Mouse (Mus musculus) brown adipose tissue, adult 24 weeks (tissue): ENCODE results near the gene Blnk. TPM values are rescaled to one million over a fixed set of nuclear protein-coding genes. Genes with fewer than 3 reads are reported as not detected.

Experiments
- H3K27ac ChIP-seq: fragments of 200-500 bp; replicated peaks from 2 replicates; pipeline ENCODE4 v1.5.1; 2012; ENCODE audit warnings: low read depth, mild to moderate bottlenecking, low read length
- H3K4me1 ChIP-seq: fragments of 200-500 bp; 2 replicates; pipeline ENCODE4 v1.6.1; 2012; ENCODE audit warnings: low read length, mixed read lengths; ENCODE audit not compliant: control insufficient read depth, insufficient read depth, insufficient read length
- H3K4me3 ChIP-seq: fragments of 200-500 bp; 2 replicates; pipeline ENCODE4 v1.5.1; 2012; ENCODE audit warnings: low read depth, mild to moderate bottlenecking, low read length, moderate library complexity; ENCODE audit not compliant: insufficient read depth
- polyA plus RNA-seq: library from polyadenylated mRNA; stranded (reverse); fragments of >200 nt; gene quantifications from 2 replicates; pipeline ENCODE4 v1.2.4, GENCODE M21; 2012; ENCODE audit not compliant: missing spikeins, insufficient read depth, insufficient read length

Blnk gene
- polyA plus RNA-seq: 1.9 and 2.2 TPM in 2 replicates

GRCm38 (mm10) chr19:40994057-40994585 lies at the start of gene Blnk:
Gene Blnk (minus strand): TSS chr19:40994535.
- Histone ChIP-seq H3K4me1 (no peaks in the 10 kb centered on the region), H3K27ac (peak within 1 kb of the TSS; percentile 67; the same call in 1 of the 2 replicates), H3K4me3 (peak within 1 kb of the TSS; percentile 33)

- Histone ChIP-seq H3K4me1 (no peaks in the 10 kb centered on the region), H3K27ac (no peak overlapping the region), H3K4me3 (no peak overlapping the region)
Measured at GRCm38 (mm10) chr19:41039110-41039509, 44.8 kb upstream of the Blnk start.

- Histone ChIP-seq H3K4me1 (no peaks in the 10 kb centered on the region), H3K4me3 (no peak overlapping the region), H3K27ac (no peak overlapping the region)
Measured at GRCm38 (mm10) chr19:41035809-41036551, 41.6 kb upstream of the Blnk start.

DNA sequence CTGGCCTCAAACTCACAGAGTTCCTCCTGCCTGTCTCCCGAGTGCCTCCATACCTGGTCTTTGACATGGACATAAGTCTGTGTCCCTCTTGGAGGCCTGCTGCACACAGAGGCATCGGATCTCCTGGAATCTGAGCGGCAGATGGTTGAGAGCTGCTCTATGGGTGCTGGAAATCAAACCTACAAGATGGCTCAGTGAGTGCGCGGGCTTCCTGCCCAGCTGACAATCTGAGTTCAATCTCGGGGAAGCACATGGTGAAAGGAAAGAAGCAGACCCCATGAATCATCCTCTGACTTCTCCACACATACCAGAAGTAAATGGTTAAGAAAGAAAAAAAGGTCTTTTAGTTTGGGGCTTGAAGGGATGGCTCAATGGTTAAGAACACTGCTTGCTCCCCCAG lies 37.5 kb upstream of the Blnk start:
- no peak overlapping the region for H3K4me3 ChIP-seq
- no peak overlapping the region for H3K27ac ChIP-seq
- no peaks in the 10 kb centered on the region for H3K4me1 ChIP-seq

DNA sequence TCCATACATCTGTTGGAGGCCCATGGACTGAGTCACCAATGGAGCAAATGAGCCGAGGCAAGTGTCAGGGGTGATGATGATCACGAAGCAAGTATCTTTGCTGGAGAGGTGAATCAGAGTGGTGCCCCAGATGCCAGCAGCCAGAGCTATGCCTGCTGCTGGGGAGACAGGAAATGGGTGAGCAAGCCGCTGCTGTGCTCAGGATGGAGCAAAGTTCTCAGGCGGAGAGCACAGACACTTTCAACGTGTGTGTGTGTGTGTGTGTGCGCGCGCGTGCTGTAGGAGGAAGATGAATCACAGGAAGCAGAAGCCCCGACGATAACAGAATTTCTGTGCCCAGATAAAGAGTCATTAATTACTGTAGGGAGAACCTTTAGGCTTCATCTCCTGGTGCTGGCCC lies 36.7 kb upstream of the Blnk start:
- no peak overlapping the region for H3K4me3 ChIP-seq
- no peak overlapping the region for H3K27ac ChIP-seq
- no peaks in the 10 kb centered on the region for H3K4me1 ChIP-seq

- Histone ChIP-seq H3K4me3 (no peak overlapping the region), H3K4me1 (no peaks in the 10 kb centered on the region), H3K27ac (no peak overlapping the region)
Measured at GRCm38 (mm10) chr19:41030161-41030560, 35.8 kb upstream of the Blnk start.

DNA sequence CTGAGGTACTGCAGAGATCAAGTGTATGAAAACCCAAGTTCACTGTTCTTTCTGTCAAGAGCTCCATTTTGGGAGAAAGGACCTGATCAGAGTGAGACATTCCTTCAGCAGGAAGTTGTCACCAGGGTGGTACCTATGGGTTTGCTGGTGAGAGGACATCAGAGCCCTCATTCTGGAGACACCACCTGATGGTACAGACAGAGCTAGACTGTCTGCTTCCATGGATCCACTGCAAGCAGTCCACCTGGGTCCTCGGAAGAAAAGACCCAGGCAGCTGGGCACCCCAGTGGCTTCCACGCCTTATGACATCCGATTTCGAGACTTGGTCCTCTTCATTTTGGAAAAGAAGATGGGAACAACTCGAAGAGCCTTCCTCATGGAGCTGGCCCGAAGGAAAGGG lies 34.9 kb upstream of the Blnk start, which contains the start of gene Dntt:
TSS of gene Dntt (plus strand) at position 57 of the 400 bp plus-strand sequence.
- no peak within 1 kb of the TSS for H3K27ac ChIP-seq
- H3K4me3 ChIP-seq: no peak within 1 kb of the TSS
- no peaks in the 10 kb centered on the region for H3K4me1 ChIP-seq

DNA sequence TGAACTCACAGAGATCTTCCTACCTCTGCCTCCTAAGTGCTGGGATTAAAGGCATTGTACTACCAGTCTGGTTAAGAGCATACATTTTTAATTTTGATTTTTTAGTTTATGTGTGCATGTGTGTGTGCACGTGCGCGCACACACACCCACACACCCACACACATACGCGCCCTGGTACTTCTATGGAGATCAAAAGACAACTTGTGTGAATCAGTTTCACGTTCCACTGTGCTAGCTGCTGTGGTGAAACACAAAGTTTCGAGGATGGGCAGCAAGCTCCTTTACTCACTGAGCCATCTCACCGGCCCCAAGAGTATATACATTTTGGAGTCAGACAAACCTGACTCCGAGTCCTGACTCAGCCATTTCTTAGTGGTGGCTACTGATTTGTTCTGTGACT lies 33.3 kb upstream of the Blnk start:
- H3K4me1 ChIP-seq: no peaks in the 10 kb centered on the region
- H3K27ac ChIP-seq: no peak overlapping the region
- no peak overlapping the region for H3K4me3 ChIP-seq

DNA sequence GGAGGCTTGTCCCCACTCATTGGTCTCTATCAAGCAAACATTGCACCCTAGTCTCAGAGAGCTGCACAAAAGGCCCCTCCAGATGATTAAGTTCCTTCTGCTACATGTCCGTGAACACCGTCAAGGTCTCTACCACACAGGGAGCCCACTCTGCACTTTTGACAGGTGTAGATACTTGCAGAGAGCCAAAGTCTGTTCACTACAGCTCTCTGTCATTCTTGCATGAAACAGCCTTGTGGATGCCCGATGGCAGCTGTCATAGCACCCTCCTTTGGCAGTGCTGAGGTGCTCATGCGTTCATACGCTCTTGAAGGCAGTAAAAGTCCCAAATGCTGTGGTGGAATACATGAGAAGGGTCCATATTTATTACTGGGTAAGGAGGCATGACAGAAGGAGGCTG lies 32.7 kb upstream of the Blnk start:
- Histone ChIP-seq H3K4me3 (no peak overlapping the region), H3K4me1 (no peaks in the 10 kb centered on the region), H3K27ac (no peak overlapping the region)

DNA sequence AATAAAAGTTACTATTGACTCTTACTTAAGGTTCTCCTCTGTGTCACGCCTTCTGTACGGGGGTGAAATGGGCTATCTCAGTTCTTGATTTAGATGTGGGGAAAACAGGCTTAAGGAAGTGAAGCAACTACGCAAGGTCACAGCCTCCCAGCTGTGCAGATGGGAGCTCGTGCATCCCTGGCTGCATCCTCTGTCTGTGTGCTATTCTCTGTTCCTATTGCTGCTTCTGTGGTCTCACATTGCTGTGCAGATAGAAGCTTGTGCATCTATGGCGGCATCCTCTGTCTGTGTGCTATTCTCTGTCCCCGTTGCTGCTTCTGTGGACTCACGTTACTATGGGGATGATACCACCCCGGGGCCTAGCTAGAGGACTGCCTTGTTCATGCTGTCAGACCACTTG lies 32.2 kb upstream of the Blnk start:
- H3K4me1 ChIP-seq: no peaks in the 10 kb centered on the region
- no peak overlapping the region for H3K27ac ChIP-seq
- no peak overlapping the region for H3K4me3 ChIP-seq

GRCm38 (mm10) chr19:41022244-41022643 lies 27.9 kb upstream of the Blnk start:
- H3K4me3 ChIP-seq: no peak overlapping the region
- no peak overlapping the region for H3K27ac ChIP-seq

GRCm38 (mm10) chr19:41020537-41020936 lies 26.2 kb upstream of the Blnk start:
- Histone ChIP-seq H3K4me3 (no peak overlapping the region), H3K27ac (no peak overlapping the region), H3K4me1 (0 out of 2 replicates have a peak, but pooled peaks cover 3% of the 10 kb centered on the region)

More at GRCm38 (mm10) chr19:41022244-41022643, 27.9 kb upstream of the Blnk start:
- H3K4me1 ChIP-seq: no peaks in the 10 kb centered on the region

DNA sequence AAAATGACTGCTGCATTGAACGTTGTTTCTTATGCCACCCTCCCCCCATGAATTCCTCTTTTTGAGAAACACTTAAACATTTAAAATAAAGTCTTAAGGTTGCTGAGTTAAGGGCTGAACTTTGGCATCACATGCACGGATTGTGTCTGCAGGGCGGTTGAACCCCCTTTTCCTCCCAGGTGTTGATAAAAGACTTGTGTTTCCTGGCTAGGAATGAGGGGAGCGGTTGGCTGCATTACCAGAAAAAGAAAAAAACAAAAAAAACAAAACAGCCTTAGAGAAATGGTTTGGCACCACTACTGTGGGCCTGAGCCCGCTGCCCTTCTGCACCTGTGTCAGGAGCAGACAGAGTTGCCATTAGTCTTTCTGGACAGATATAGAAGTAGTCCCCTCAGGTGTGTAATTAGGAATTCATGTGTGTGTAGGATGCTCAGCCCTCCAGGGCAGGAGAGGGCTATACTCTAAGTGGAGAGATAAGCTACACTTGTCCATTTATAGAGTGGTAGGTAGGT lies 24.9 kb upstream of the Blnk start:
- Histone ChIP-seq H3K27ac (no peak overlapping the region), H3K4me1 (0 out of 2 replicates have a peak, but pooled peaks cover 3% of the 10 kb centered on the region), H3K4me3 (no peak overlapping the region)

DNA sequence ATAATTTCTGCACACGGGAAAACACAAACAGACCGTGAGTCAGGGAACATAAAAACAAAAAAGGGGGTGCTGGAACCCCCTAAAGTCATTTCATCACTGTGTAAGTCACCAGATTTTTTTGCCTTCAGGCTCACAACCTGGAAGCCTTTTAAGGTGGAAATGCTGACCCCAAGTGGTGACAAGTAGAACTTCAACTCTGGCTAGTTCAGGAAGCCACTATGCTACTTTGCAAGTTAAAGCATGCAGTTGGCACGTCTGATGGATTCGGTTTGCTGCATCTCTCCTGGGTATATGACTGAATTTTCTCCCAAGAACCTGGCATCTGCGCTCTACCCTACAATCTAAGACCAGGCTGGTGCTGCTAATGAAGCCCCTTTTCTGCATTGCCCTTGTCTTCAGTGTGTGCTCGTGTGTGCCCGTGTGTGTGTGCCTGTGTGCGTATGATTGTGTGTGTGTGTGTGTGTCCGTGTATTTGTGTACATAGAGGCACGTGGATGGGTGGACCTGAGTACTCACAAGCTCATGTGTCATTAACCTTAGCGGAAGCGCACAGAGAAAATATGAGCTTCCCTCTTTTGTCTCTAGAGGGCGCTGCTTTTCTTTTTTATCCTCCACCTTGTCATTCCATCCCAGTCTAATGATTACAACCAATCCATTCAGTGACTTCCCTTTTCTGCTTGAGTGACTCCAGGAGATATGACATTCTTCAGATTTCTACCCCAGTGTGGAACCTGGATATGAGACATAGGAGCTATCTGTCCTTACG lies 21.8 kb upstream of the Blnk start:
- Histone ChIP-seq H3K4me3 (no peak overlapping the region), H3K4me1 (0 out of 2 replicates have a peak, but pooled peaks cover 3% of the 10 kb centered on the region), H3K27ac (no peak overlapping the region)

DNA sequence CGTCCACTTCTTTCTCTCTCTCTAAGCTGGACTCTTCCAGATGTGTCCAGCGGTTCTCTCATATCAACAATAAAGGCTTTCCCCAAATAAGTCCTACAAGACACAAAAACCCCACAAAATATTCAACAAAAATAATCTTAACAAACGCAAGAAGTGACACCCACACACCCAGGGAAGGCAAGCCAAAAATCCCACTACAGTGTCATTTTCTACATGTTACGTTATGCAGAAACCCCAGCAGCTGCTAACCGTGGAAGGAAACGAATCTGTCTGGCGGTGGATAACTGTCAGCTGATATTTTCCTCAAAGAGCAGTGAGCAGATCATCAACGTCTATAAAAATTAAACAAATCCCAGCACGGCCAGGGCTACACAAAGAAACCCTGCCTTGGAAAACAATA lies 19.7 kb upstream of the Blnk start:
- Histone ChIP-seq H3K4me3 (no peak overlapping the region), H3K27ac (no peak overlapping the region), H3K4me1 (0 out of 2 replicates have a peak, but pooled peaks cover 3% of the 10 kb centered on the region)
